18 mouse cellular contexts compared by ENCODE assay signal in genomic region chr5:131181231-131181630, GRCm38 (mm10).
DNase-seq lines count a peak whose midpoint lies in the region; ATAC-seq and TF ChIP-seq lines count a peak whose summit lies in the region.
"Had no signal": no experiment of that assay in that cellular context is flagged by ENCODE, and none has a peak within 500 bp of the region (broad histone marks: within the 10 kb centered on the region; RNA-seq: fewer than 3 reads in every experiment).

No protein-coding gene starts in this region.

- no peaks in the 10 kb centered on the region for H3K9me3 ChIP-seq in heart, postnatal 0 days (replicated peaks; ENCODE audit: control insufficient read depth, low read length)
- H3K9me3 ChIP-seq in midbrain, embryonic 10.5 days (replicated peaks), result no peaks in the 10 kb centered on the region
- H3K9me3 ChIP-seq: heart, embryonic 13.5 days; kidney, embryonic 15.5 days; limb, embryonic 15.5 days; midbrain, embryonic 13.5 days; neural tube, embryonic 12.5 days had no signal

- peak; percentile 20 to 21 for DNase-seq in cerebellum, adult 18-20 months
- no peak for DNase-seq in cerebellum, postnatal 4 days (ENCODE audit: low spot score in 2 of 2)
- peak; percentile 44 for DNase-seq in left cerebral cortex, adult 11 months (ENCODE audit: low spot score)
- no peak for DNase-seq in left cerebral cortex, postnatal 4 days
- peak; percentile 30 for DNase-seq in heart, postnatal 0 days (ENCODE audit: low spot score)
- peak; percentile 74 for DNase-seq in telencephalon, adult 2 months (ENCODE audit: low read depth, low spot score)
- no peak for DNase-seq in gastrocnemius, postnatal 4 days (ENCODE audit: low spot score in 2 of 2)
- DNase-seq in midbrain, embryonic 10.5 days (ENCODE audit: low spot score), result no peak
- DNase-seq: B cell, adult 2 months; cerebellum, postnatal 36 days had no signal

- H3K27ac ChIP-seq in heart, postnatal 0 days (ENCODE audit: low read depth), result no peak overlapping the region
- no peak overlapping the region for H3K27ac ChIP-seq in midbrain, embryonic 10.5 days (replicated peaks)
- H3K27ac ChIP-seq: heart, embryonic 13.5 days; hindbrain, postnatal 0 days; kidney, embryonic 15.5 days; limb, embryonic 15.5 days; midbrain, embryonic 13.5 days; neural tube, embryonic 12.5 days; stomach, postnatal 0 days had no signal

- no peaks in the 10 kb centered on the region for H3K36me3 ChIP-seq in heart, postnatal 0 days (replicated peaks; ENCODE audit: control insufficient read depth, insufficient read depth, low read length)
- no peaks in the 10 kb centered on the region for H3K36me3 ChIP-seq in midbrain, embryonic 10.5 days
- H3K36me3 ChIP-seq: heart, embryonic 13.5 days; kidney, embryonic 15.5 days; limb, embryonic 15.5 days; midbrain, embryonic 13.5 days; neural tube, embryonic 12.5 days had no signal

- no peak overlapping the region for H3K4me3 ChIP-seq in heart, postnatal 0 days (ENCODE audit: low read depth, low read length)
- no peak overlapping the region for H3K4me3 ChIP-seq in midbrain, embryonic 10.5 days
- H3K4me3 ChIP-seq: heart, embryonic 13.5 days; kidney, embryonic 15.5 days; limb, embryonic 15.5 days; midbrain, embryonic 13.5 days; neural tube, embryonic 12.5 days had no signal

- WGBS in heart, postnatal 0 days, result 44% methylated on average over 1 of the region's 1 CpGs
- WGBS in midbrain, embryonic 10.5 days, result 86% methylated on average over 1 of the region's 1 CpGs

- peak; percentile 74 for ATAC-seq in heart, postnatal 0 days (ENCODE audit: insufficient read depth, low read depth)
- ATAC-seq: hindbrain, postnatal 0 days; lung, postnatal 0 days; midbrain, embryonic 13.5 days had no signal

- TF ChIP-seq EP300 in heart, postnatal 0 days (IDR thresholded peaks at IDR 0.05; ENCODE audit: low read depth), result no peak

- H3K9ac ChIP-seq in heart, postnatal 0 days (replicated peaks; ENCODE audit: low read depth, low read length), result no peak overlapping the region
- H3K9ac ChIP-seq: heart, embryonic 13.5 days; kidney, embryonic 15.5 days; limb, embryonic 15.5 days; midbrain, embryonic 13.5 days; neural tube, embryonic 12.5 days had no signal

- TF ChIP-seq CTCF in heart, postnatal 0 days (IDR thresholded peaks at IDR 0.05; ENCODE audit: low read depth), result no peak

- intact Hi-C loops in left cerebral cortex, postnatal 4 days (cut with DNase I), result no loop called here

- no peak overlapping the region for H3K4me2 ChIP-seq in heart, postnatal 0 days (ENCODE audit: low read depth, low read length)
- H3K4me2 ChIP-seq: heart, embryonic 13.5 days; kidney, embryonic 15.5 days; limb, embryonic 15.5 days; midbrain, embryonic 13.5 days; neural tube, embryonic 12.5 days had no signal

- H3K4me1 ChIP-seq in heart, postnatal 0 days (ENCODE audit: control insufficient read depth, insufficient read depth), result peaks cover 9% of the 10 kb centered on the region; the same call in 1 of the 2 replicates
- H3K4me1 ChIP-seq in midbrain, embryonic 10.5 days, result peaks cover 19% of the 10 kb centered on the region
- H3K4me1 ChIP-seq: kidney, embryonic 15.5 days; limb, embryonic 15.5 days; neural tube, embryonic 12.5 days had no signal

- H3K27me3 ChIP-seq in heart, postnatal 0 days (ENCODE audit: control insufficient read depth, insufficient read depth, low read length), result no peaks in the 10 kb centered on the region
- no peaks in the 10 kb centered on the region for H3K27me3 ChIP-seq in midbrain, embryonic 10.5 days (ENCODE audit: low read depth, poor library complexity, severe bottlenecking)
- H3K27me3 ChIP-seq: heart, embryonic 13.5 days; kidney, embryonic 15.5 days; limb, embryonic 15.5 days; midbrain, embryonic 13.5 days; neural tube, embryonic 12.5 days had no signal

Comparison
In these comparisons a context has a peak if more than half of its experiments do, and no peak if none do; other contexts are left out.
1. DNase-seq: peak in cerebellum, adult 18-20 months (2 of 2), left cerebral cortex, adult 11 months (single experiment), heart, postnatal 0 days (single experiment) and telencephalon, adult 2 months (single experiment); none in cerebellum, postnatal 4 days (0 of 2), left cerebral cortex, postnatal 4 days (single experiment), gastrocnemius, postnatal 4 days (0 of 2) and midbrain, embryonic 10.5 days (single experiment).